7 mouse cellular contexts compared by ENCODE assay signal in the genomic region with DNA sequence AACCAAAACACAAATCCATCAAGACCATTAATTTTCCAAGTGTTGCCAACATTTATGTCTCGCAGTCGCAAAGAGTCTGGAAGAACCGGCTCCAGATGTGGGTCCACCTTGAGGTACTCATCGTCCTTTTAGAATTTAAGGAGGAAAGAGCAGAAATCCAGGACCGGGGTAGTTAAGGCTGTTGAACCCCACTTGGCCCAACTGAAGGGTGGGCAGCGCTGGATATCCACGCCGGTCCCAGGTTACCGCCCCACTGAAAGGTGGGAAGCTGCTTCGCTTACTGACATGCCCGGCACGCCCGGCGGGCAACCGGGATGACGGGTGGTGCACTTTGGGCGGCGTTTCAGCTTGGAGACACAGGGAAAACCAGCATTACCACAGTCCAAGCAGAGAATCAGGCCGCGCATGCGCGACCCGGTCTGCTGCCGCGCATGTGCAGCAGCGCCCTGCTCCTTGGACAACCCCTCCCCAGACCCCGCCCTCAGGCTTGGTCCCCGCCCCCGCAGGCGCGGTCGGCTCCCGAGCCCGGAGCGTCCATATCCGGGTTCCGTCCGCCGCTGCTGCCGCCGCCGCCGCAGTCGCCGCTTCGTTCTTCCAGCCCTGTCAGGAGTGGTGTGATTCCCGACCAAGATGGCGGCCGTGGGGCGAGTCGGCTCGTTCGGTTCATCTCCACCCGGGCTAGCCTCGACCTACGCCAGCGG. TPM values are rescaled to one million over a fixed set of nuclear protein-coding genes. Genes with fewer than 3 reads are reported as not detected.
DNase-seq lines count a peak whose midpoint lies in the region; ATAC-seq lines count a peak whose summit lies in the region.

A gene (plus strand): TSS at position 539 of the 701 bp plus-strand sequence.

- H3K9me3 ChIP-seq in embryonic facial prominence, embryonic 11.5 days (replicated peaks; ENCODE audit: control insufficient read depth, low read length), result no peaks in the 10 kb centered on the region
- H3K9me3 ChIP-seq in limb, embryonic 10.5 days (replicated peaks), result no peaks in the 10 kb centered on the region
- no peaks in the 10 kb centered on the region for H3K9me3 ChIP-seq in midbrain, embryonic 13.5 days

- WGBS in embryonic facial prominence, embryonic 11.5 days, result 1% methylated on average over 54 of the region's 57 CpGs
- under 1% methylated on average over 53 of the region's 57 CpGs for WGBS in limb, embryonic 10.5 days
- WGBS in midbrain, embryonic 13.5 days, result 1% methylated on average over 47 of the region's 57 CpGs

- peak within 1 kb of the TSS; percentile 89 for H3K4me3 ChIP-seq in embryonic facial prominence, embryonic 11.5 days (ENCODE audit: low read depth, low read length)
- peak within 1 kb of the TSS; percentile 99 for H3K4me3 ChIP-seq in limb, embryonic 10.5 days
- peak within 1 kb of the TSS; percentile 92 for H3K4me3 ChIP-seq in midbrain, embryonic 13.5 days (replicated peaks)

- peak within 1 kb of the TSS; percentile 71 for H3K27ac ChIP-seq in embryonic facial prominence, embryonic 11.5 days (replicated peaks; ENCODE audit: low read depth, low read length)
- peak within 1 kb of the TSS; percentile 95 for H3K27ac ChIP-seq in limb, embryonic 10.5 days
- H3K27ac ChIP-seq in midbrain, embryonic 13.5 days, result peak within 1 kb of the TSS; percentile 99

- peak within 1 kb of the TSS; percentile 75 for H3K4me2 ChIP-seq in embryonic facial prominence, embryonic 11.5 days (ENCODE audit: low read depth, low read length)
- peak within 1 kb of the TSS; percentile 82 for H3K4me2 ChIP-seq in midbrain, embryonic 13.5 days (replicated peaks)

- peak within 1 kb of the TSS; percentile 90 for H3K9ac ChIP-seq in embryonic facial prominence, embryonic 11.5 days (replicated peaks; ENCODE audit: low read length)
- peak within 1 kb of the TSS; percentile 99 for H3K9ac ChIP-seq in midbrain, embryonic 13.5 days (replicated peaks)

- ATAC-seq in embryonic facial prominence, embryonic 11.5 days (replicated peaks; ENCODE audit: insufficient number of reproducible peaks, low FRiP score, low TSS enrichment, low read depth), result peak; percentile 96
- peak; percentile 82 for ATAC-seq in granulocyte monocyte progenitor cell, adult 5-6 weeks (replicated peaks; ENCODE audit: poor library complexity, severe bottlenecking)
- ATAC-seq in midbrain, embryonic 13.5 days, result peak; percentile 95

- peak; percentile 100 for DNase-seq in adrenal gland, postnatal 14 days
- peak; percentile 97 for DNase-seq in embryonic facial prominence, embryonic 11.5 days (ENCODE audit: low spot score)
- peak; percentile 97 for DNase-seq in kidney, adult 11 months
- DNase-seq in limb, embryonic 10.5 days (ENCODE audit: low spot score), result peak; percentile 99
- DNase-seq in spleen, adult 12 weeks (ENCODE audit: low spot score), result peak; percentile 95

- no peaks in the 10 kb centered on the region for H3K27me3 ChIP-seq in embryonic facial prominence, embryonic 11.5 days (ENCODE audit: control insufficient read depth, insufficient read depth, low read length)
- no peaks in the 10 kb centered on the region for H3K27me3 ChIP-seq in limb, embryonic 10.5 days (ENCODE audit: low read depth, poor library complexity, severe bottlenecking)
- no peaks in the 10 kb centered on the region for H3K27me3 ChIP-seq in midbrain, embryonic 13.5 days

- H3K4me1 ChIP-seq in embryonic facial prominence, embryonic 11.5 days (ENCODE audit: control insufficient read depth, insufficient read depth, low read length), result no peaks in the 10 kb centered on the region
- peaks cover 22% of the 10 kb centered on the region for H3K4me1 ChIP-seq in limb, embryonic 10.5 days
- peaks cover 43% of the 10 kb centered on the region for H3K4me1 ChIP-seq in midbrain, embryonic 13.5 days (replicated peaks)

- peaks cover 5% of the 10 kb centered on the region for H3K36me3 ChIP-seq in embryonic facial prominence, embryonic 11.5 days (replicated peaks; ENCODE audit: control insufficient read depth, insufficient read depth, low read depth, low read length)
- peaks cover 25% of the 10 kb centered on the region for H3K36me3 ChIP-seq in limb, embryonic 10.5 days
- peaks cover 12% of the 10 kb centered on the region for H3K36me3 ChIP-seq in midbrain, embryonic 13.5 days

RNA-seq across cellular contexts. Expression of the gene that starts here (rescaled TPM):
- total RNA-seq in adrenal gland, postnatal 14 days (2021), result 37.1 and 44.6 TPM in 2 replicates
- polyA plus RNA-seq in embryonic facial prominence, embryonic 11.5 days (2014; fragmentation: Nextera tagmentation; extraction: Ambion mirVana), result 67.8 TPM in 2 replicates
- total RNA-seq in granulocyte monocyte progenitor cell, adult 5-6 weeks (2014; fragmentation: Nextera tagmentation), result 23.6 and 32.6 TPM in 2 replicates
- total RNA-seq in granulocyte monocyte progenitor cell, adult 5-6 weeks (2017), result 44.0 and 45.1 TPM in 2 replicates
- polyA plus RNA-seq in limb, embryonic 10.5 days (2016; fragmentation: Nextera tagmentation; extraction: Ambion mirVana), result 76.8 and 78.2 TPM in 2 replicates
- polyA plus RNA-seq in midbrain, embryonic 13.5 days (2015; fragmentation: Nextera tagmentation; extraction: Ambion mirVana), result 149 and 150 TPM in 2 replicates

Comparison
In these comparisons a context has a peak if more than half of its experiments do, and no peak if none do; other contexts are left out.
1. Peak in every context shown above with its lines: DNase-seq, ATAC-seq, H3K4me3 ChIP-seq and H3K27ac ChIP-seq.